Mouse (Mus musculus) neural tube, embryonic 15.5 days (tissue): ENCODE data around the gene Akt2. TPM values are rescaled to one million over a fixed set of nuclear protein-coding genes. Genes with fewer than 3 reads are reported as not detected.

Source experiments
- polyA plus RNA-seq: library from polyadenylated mRNA; unstranded; fragments of >200 nt; fragmentation: Nextera tagmentation; extraction: Ambion mirVana; gene quantifications from 2 replicates; pipeline ENCODE4 v1.2.1, GENCODE M21; 2015

Akt2 gene
- polyA plus RNA-seq, 1 experiment from 2014 or later: 52.0 TPM

Other genes with a start within 250 kb of the Akt2 start
- gene Shkbp1, start 235.5 kb upstream of the Akt2 start, polyA plus RNA-seq: 28.9 and 33.4 TPM in 2 replicates
- gene Gm20479, start 234.1 kb upstream of the Akt2 start, polyA plus RNA-seq: not detected in 2 replicates
- 3.7 TPM in 2 replicates for gene Sptbn4, start 143.9 kb upstream of the Akt2 start, polyA plus RNA-seq
- 24.5 and 26.1 TPM in 2 replicates for gene Blvrb, start 143.6 kb upstream of the Akt2 start, polyA plus RNA-seq
- 8.8 and 11.0 TPM in 2 replicates for gene Sertad3, start 117.8 kb upstream of the Akt2 start, polyA plus RNA-seq
- 11.6 and 15.8 TPM in 2 replicates for gene Sertad1, start 104.6 kb upstream of the Akt2 start, polyA plus RNA-seq
- 2.0 and 2.4 TPM in 2 replicates for gene Prx, start 92.2 kb upstream of the Akt2 start, polyA plus RNA-seq
- gene Hipk4, start 68.3 kb upstream of the Akt2 start, polyA plus RNA-seq: 1.5 and 2.1 TPM in 2 replicates
- 187 and 191 TPM in 2 replicates for gene Pld3, start 38.3 kb upstream of the Akt2 start, polyA plus RNA-seq
- gene 2310022A10Rik, start 38.3 kb upstream of the Akt2 start, polyA plus RNA-seq: 32.6 and 33.9 TPM in 2 replicates
- 78.0 and 99.5 TPM in 2 replicates for gene Ttc9b, start 62.4 kb downstream of the Akt2 start, polyA plus RNA-seq
- gene Map3k10, start 83.0 kb downstream of the Akt2 start, polyA plus RNA-seq: 15.3 and 21.0 TPM in 2 replicates
- gene Zfp607b, start 97.8 kb downstream of the Akt2 start, polyA plus RNA-seq: 10.1 and 10.7 TPM in 2 replicates
- 81.5 and 89.4 TPM in 2 replicates for gene Zfp60, start 139.8 kb downstream of the Akt2 start, polyA plus RNA-seq
- gene Zfp626, start 215.6 kb downstream of the Akt2 start, polyA plus RNA-seq: 2.0 and 2.1 TPM in 2 replicates
- gene Zfp59, start 247.1 kb downstream of the Akt2 start, polyA plus RNA-seq: 9.0 and 9.7 TPM in 2 replicates